Mouse (Mus musculus) ovary, adult 18-20 months (tissue): ENCODE results near the gene Med26.

Experiments used
- DNase-seq: peaks from one replicate; pipeline ENCODE4 v3.0.0; 2022; ENCODE audit warnings: low spot score, mixed read lengths

Gene Med26

DNA sequence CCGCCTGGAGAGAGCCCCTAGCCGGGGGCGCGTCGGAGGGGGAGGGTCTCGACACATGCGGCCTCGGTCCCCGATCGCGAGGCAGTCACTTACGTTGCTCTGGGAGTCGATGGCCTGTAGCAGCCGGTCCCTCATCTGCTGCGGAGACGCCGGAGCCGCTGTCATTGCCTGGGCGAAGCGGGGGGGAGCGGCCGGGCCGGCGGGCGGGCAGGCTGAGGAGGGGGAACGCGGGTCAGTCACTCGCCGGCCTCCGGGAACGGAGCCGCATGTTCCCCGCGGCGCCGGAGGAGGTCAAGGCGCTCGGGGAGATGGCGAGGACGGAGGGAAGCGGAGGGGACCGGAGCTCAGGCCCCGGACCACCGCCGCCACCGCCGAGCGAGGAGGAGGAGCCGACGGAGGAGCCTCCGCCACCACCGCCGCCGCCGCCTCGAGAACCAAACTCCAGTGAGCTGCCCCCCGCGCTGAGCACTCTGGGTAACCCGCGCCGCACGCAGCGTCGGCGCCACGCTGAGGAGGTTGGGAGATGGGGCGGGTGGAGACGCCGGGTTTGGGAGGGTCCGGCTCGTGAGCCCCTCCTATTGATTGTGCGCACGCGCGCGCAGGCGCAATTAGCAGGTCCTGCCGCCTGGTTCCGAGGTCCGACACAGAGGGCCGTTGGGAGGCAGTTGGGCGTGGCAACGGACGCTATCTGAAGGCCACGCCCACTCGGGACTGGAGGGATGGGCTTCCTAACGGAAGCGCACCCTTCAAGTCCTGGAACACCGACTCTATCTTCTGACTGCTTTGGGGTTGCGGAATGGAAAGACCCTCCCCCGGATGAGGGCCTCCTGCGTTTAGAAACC is at the start of gene Med26:
Gene Med26 (minus strand): TSS at position 469 of the 842 bp plus-strand sequence.
- peak; percentile 99 for DNase-seq

DNA sequence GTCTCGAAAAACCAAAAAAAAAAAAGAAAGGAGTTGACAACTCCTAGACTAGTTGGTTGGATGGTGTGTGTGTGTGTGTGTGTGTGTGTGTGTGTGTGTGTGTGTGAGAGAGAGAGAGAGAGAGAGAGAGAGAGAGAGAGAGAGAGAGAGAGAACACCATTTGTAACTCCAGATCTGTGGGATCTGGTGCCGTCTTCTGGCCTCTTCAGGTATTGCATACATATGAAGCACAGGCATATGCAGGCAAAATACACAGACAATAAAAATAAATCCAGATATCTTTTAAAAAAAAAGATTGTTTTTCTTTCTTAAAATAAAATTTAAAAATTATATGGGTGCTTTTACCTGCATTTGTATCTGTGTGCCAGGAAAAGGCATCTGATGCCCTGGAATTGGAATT is 42.1 kb upstream of the Med26 start:
- DNase-seq, result no peak

- DNase-seq, result no peak
Measured at GRCm38 (mm10) chr8:72589286-72589685, 41.2 kb upstream of the Med26 start.

DNA sequence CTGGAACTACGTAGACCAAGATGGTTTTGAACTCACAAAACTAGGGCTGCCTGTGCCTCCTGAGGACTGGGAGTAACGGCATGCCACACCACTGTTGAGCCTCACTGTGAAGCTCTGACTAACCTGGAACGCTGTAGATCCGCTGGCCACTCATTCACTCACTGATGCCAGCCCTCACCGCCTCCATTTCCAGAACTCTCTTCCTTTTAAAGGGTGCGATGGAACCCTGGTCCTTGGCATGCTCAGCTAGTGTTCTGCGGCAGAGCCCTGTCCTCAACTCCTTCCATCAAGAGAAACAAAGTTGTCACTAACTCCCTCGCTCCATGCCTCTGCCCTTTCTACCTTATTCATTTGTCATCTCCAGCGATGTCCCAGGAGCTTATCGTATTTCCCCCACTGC is 40.8 kb upstream of the Med26 start:
- no peak for DNase-seq

- DNase-seq, result no peak
Measured at GRCm38 (mm10) chr8:72587806-72588205, 39.7 kb upstream of the Med26 start.

DNA sequence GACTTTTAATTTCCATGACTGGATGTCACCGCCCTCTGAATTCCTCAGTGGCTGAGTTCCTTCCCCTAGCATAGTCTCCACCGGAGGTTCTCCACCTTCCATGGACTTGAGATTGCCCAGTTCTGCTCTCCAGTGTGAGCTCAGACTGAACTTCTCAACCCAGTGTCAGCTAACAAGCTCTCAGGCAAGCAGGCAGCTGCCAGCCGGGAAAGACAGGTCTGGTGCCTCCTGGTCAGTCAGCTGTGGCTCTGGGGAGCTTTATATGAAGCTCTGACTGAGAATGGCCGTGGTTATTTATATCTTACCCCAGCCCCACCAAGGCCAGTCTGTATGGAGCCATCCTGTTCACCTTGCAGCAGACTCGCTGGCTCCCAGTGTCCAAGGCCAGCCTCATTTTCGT is 36.3 kb upstream of the Med26 start:
- no peak for DNase-seq

DNA sequence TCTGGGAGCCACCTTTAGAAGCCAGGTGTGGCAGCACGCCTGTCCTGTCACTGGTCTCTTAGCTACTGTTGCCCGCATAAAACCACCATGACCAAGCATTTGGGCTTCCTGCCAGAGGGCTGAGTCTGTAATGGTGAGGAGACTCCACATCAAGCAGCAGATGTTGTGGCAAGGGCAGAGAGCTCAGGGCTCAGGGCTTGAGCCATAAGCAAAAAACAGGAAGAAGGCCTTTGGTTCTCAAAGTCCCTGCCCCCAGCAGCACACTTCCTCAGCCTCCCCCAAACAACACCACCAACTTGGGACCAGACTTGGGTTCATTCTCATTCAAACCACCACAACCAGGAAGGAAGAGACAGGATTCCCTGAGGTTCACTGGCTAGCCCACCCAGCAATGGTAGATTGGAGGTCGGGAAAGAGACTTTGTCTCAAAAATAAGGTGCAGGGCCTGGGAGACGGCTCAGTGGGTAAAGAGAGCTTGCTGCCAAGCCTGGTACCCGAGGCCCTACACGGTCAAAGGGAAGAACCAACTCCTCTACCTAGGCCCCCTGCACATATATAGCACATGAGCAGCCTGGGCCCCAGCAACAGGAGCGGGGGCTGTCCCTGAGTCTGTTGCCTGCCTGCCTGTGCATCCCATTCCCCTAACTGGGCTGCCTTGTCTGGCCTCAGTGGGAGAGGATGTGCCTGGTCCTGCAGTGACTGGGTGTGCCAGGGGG is 35.1 kb upstream of the Med26 start:
- peak; percentile 16 for DNase-seq

DNA sequence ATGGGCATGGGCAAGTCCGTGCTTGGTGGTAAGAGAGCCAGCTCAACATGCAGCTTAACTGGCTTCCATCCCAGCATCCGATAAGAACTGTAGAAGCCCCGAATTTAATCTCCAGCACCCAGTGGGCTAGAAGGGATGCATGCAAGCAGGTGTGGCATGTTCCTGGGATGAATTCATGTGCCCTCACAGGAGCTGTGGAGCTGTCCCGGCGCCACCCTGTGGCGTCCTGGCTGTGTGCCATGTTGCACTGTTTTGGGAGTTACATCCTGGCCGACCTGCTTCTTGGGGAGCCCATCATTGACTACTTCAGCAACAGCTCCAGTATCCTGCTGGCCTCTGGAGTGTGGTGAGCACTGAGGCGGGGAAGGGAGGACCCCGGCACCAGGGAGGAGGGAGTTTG is 31.3 kb upstream of the Med26 start:
- DNase-seq, result no peak

GRCm38 (mm10) chr8:72577941-72578340 is 29.9 kb upstream of the Med26 start:
- no peak for DNase-seq

DNA sequence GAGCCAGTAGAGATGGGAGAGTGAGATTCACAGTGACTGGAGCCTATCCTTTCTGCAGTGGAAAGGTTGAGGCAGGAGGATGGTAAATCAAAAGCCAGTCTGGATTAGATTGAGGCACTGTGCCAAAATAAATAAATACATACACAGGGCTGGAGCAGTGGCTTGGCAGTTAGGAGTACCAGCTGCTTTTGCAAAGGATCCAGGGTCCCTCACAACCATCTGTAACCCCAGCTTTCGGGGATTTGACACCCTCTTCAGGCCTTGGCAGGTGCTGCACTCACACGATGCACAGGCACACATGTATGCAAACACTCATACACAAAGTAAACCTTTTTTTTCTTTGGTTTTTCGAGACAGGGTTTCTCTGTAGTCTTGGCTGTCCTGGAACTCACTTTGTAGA is 29.2 kb upstream of the Med26 start:
- no peak for DNase-seq

DNA sequence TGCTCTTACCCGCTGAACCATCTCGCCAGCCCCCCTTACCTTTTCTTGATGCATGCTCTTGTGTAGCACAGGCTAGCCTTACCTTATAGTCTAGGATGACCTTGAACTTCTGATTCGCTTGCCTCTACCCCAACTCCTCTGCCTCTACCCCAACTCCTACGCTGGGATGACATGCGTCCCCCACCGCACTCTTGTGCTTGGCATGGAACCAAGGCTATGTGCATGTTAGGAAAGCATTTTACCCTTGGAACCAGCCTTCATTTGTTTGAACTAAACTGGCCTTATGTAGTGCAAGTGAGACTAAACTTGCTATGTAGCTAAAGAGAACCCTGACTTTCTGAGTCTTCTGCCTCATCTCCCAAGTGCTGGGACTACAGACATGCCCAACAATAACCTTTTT is 27.8 kb upstream of the Med26 start:
- no peak for DNase-seq

- no peak for DNase-seq
Measured at GRCm38 (mm10) chr8:72573450-72573849, 25.4 kb upstream of the Med26 start.

DNA sequence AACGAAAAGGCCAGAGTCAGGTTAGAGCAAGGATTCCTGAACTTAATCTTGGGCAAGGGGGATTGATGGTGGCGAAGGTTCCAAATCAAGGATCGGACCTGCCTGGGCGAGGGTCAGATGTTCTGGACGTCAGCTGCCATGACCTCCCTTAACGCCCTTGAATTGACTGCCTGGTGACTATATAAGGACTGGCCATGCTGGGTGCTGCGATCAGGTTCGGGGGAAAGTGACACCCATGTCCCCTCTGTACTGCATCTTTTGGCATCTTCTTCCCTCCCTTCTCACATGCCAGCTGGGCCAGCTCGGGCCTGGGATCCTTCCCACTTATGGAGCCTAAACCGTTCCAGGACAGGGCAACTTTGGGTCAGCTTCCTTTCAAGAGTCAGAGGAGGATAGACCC is 24.4 kb upstream of the Med26 start:
- no peak for DNase-seq

DNA sequence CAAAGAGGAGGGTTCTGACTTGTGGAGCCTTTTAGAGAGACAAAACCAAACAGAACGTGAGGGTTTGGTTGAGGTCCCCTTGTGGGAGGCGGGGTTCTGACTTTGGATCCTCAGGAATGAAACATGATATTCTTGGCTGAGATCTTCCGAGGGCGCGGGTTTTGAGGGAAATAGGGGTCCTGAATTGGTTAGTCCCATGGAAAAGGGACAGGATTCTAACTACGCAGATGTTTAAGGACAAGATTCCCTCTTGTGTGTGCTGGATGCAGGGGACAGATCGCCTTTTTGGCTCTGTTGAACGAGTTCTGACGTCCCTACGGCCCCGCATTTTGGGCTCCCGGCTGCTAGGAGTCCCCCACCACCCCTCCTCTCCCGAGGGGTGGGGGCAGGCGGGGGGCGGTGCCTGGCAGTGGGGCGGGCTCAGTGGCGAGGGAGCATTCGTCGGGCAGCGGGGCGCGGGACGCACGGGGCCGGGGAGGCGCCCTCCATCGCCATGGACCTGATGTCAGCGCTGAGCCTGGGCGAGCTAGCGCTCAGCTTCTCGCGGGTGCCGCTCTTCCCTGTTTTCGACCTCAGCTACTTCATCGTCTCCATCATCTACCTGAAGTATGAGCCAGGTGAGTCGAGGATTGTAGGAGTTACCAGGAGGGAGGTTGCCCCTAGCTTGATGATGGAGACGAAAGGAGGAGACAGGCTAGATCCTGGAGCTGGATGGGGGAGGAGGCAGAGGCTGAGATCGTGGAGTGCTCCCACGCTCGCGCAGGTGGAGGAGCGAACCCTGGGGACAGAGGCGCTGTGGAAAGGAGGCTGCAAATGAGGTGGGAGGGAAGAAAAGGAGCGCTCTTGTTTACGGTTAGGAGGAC is 23.8 kb upstream of the Med26 start, which contains the start of gene Tmem38a:
Gene Tmem38a (plus strand): TSS at position 445 of the 863 bp plus-strand sequence.
- DNase-seq, result peak; percentile 65

DNA sequence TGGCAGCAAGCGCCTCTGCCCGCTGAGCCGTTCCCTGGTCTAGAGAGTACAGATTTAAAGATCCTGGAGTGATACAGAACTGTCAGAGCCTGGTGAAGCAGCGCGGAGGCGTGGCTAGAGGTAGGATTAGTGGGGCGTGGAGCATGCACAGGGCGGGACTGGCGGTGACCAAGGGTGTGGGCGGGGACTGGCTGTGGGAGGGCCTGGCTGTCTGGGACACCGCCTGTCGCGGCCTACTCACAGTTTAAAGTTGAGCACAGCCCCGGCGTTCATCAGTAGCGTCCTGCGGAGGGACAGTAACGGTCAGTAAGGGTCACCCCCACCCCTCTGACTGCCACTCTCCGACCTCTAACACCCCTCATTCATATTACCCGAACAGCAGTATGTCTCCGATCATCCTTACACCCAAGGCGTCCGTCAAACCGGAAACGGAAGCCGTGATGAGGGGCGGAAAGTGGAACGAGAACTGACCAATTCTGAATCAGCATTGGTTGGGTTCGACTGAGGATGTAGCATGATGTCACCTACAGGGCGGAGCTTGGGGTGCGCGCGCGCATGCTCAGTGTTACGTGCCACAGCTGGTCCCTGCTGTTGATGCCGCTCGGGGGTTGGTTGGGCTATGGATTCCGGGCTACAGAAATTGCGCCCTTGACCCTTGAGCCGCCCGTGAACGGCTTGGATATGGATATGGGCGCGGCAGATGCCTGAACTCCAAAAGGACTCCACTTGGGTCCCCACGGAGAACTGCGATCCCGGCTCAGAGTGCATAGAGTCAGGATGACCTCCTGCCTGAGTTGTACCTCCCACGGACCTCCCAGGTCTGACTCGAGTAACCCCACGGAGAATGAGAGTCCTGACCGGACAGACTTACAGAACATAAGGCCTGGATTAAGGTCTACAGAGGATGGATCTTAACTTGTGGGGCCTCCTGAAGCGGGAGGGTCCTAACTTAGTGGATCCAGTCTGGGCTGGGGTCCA is 22.9 kb upstream of the Med26 start, which contains the start of gene Smim7:
Gene Smim7 (minus strand): TSS at position 456 of the 978 bp plus-strand sequence.
- DNase-seq, result peak; percentile 96

DNA sequence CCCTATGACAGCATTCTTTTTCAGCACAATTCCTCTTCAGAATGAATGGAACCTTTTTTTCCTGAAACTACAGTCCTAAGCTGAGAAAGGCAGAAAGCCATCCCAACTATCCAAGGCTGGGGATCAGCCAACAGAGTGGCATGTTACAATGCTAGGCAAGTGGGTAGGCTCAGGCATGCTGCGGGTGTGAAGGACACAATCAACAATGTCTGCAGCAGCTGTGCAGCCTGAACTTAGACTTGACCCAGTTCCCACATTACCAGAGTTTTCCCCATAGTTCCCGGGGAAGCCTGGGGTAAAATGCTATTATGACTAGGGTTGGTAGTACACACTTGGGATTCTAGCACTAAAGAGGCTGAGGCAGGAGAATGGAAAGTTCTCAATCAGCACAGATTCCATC is 17.9 kb upstream of the Med26 start:
- DNase-seq, result no peak

DNA sequence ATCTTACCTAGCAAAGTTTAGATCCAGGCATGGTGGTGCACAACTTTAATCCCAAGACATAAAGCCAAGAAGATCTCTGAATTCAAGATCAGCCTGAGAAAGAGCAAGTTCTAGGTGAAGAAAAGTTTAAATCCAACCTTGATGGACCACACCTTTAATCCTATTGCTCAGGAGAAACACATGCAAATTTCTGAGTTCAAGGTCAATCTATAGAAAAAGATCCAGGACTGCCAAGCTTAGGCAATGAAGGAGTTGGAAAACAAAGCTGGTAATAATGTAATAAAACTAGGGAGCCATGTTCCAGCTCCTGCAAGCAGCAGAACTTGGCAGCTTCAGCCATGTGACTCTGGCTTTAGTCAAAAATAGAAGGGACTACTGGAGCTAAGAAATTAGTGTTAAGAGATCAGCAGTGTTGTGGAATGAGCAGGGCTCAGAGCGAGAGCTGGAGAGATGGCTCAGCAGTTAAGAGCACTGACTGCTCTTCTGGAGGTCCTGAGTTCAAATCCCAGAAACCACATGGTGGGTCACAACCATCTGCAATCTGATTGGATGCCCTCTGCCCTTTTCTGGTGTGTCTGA is 13.1 kb upstream of the Med26 start:
- DNase-seq, result no peak

DNA sequence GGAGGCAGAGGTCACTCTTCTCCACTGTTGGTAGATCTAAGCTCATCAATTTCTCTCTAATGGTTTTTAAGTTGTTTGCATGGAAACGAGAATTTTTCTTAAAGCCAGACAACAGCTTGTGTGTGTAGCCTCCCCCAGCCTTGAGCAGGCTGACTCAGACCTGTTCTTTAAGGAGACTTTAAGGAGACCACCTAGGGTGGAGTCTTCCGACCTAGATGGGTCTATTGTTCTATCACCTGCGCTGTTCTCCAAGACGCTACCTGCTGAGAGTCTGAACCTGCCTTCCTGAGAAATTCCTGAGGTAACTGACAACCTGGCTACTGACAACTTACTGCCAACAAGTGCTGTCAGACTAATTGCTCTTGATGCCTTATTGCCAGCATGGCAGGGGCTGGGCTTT is 7.7 kb upstream of the Med26 start:
- no peak for DNase-seq

DNA sequence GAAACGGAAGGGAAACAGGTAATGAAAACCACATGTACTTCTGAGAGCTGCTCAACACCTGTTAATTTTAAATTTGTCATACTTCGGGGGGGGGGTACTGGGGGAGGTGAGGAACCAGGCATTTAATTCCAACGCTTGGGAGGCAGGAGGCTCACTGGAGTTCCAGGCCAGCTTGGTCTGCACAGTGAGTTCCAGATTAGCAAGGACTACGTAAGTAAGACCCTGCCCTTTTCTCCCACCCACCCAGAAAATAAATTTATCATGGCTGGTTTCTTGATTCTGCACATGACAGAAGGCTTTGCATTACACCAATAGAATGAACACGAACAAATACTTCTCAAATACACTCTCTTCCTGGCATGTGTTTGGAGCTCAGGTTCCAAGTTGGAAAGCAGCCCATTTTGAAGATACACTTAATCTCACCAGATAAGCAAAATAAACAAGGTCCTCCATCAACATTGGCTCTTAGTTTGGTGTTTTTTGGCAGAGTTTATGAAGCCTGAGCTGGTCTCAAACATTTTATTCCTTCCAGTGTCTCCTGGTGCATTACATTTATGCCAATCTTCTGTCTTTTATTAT is 1.3 kb upstream of the Med26 start:
- no peak for DNase-seq

GRCm38 (mm10) chr8:72548644-72549313 is 709 bp upstream of the Med26 start:
- no peak for DNase-seq
